Mouse (Mus musculus) adrenal gland, postnatal 14 days (tissue): Measurements from ENCODE around the gene Numbl. TPM values are rescaled to one million over a fixed set of nuclear protein-coding genes. Genes with fewer than 3 reads are reported as not detected.

Experiments used
- DNase-seq: peaks from one replicate; pipeline ENCODE4 v3.0.0; 2021; ENCODE audit warnings: mixed read lengths
- total RNA-seq: library from RNA; stranded (reverse); gene quantifications from 2 replicates; pipeline ENCODE4 v1.2.3, GENCODE M21; 2021

Gene Numbl
- total RNA-seq, 1 experiment from 2014 or later: 8.7 TPM

DNA sequence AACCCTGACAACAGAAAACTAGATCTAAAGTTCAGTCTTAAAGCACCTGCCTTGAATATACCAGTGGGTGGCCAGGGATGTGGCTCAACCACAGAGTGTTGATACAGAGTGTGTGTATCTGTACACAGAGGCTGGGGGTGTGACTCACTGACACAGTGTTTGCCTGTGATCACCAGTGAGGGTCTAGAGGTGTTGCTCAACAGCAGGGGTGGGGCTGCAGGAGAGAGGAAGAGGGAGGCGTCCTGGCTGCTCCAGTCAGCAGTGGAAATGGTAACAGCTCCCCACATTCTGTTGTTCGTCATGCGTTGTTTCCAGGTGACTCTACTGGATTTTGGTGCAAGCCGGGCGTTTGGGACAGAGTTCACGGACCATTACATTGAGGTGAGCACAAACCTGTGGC lies 6.3 kb upstream of the Numbl start:
- DNase-seq: no peak

DNA sequence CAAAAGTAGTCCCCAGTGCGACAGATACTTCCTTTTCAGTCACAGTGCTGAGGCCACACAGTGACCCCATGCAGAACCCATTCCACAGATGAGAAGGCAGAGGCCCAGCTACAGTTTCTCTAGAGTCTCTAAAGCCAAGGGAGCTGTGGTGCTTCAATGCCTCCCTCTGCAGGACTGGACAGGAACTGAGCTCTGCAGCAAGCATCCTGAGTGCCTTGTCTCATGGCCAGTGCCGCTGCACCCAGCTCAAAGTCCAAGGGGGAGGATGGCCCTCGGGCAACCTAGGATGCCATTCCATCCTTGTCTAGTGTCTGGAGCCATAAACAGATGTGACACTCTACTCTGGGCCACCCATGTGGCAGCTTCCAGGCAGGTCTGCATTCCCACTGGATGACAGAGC lies 2.5 kb upstream of the Numbl start:
- DNase-seq: peak; percentile 32

DNA sequence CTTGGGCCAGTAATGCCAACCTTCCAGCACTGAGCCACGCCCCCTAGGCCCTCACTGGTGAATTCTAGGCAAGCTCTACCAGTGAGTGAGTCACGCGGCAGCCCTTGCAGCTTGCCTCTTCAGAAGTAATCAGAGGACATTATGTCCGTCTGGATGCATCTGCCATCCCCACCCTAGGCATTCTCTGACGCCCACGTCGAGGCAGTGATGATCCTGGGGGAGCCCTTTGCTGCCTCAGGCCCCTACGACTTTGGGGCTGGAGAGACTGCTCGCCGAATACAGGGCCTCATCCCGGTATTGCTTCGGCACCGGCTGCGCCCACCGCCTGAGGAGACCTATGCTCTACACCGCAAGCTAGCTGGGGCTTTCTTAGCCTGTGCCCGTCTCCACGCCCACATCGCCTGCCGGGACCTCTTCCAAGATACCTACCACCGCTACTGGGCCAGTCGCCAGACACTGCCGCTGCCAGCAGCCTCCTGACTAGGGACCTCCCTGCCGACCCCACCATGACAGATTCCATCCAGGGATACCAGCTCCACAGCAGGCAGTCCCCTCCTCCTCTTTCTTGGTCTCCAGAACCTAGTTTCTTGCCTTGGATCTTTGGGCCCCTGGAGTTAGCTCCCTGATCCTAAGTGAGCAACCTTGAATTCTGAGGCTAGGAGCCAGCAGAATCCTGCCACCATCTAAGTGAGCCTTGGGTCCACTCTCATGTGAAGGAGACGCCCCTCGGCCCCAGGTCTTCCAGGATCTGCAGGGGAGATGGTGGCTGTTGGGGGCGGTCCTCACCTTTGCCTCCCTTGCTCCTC lies 984 bp upstream of the Numbl start:
- DNase-seq: peak; percentile 76

DNA sequence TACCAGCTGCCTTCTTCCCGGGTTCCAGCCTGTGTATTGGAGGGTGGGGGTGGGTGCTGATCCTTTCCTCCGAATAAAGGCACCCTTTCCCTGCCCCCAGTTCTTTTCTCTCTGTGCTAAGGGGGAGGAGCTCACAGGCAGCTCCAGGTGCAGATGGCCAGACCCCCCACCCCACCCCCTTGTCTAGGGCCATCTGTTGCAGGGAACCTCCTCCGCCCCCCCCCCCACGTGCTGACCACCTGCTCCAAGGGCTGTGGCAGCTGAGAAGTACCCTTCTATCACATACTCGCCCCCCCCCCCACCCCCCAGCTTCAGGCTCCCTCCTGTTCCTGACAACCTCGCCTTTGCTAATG lies 405 bp upstream of the Numbl start:
- DNase-seq: no peak

DNA sequence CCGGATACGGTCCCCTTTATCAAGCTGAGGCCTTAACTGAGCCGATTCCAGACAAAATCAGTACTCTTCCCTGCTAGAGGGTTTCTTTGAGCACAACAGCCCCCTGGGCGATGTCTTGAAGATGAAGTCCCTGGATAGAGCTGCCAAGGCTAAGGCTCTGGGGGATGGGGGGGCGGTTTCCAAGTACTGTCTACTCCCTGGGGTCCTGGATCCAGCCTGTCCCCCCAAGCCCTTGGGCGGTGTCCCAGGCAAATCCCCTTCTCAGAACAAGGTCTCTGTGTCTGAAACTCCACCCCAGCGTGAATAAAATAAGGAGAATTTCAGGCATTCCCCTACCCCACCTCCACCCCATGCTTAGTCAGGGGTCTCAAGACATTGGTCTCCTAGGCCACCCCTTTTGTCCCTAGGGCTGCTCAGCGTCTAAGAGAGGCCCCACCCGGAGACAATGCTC lies 1.1 kb downstream of the Numbl start:
- DNase-seq: peak; percentile 25

DNA sequence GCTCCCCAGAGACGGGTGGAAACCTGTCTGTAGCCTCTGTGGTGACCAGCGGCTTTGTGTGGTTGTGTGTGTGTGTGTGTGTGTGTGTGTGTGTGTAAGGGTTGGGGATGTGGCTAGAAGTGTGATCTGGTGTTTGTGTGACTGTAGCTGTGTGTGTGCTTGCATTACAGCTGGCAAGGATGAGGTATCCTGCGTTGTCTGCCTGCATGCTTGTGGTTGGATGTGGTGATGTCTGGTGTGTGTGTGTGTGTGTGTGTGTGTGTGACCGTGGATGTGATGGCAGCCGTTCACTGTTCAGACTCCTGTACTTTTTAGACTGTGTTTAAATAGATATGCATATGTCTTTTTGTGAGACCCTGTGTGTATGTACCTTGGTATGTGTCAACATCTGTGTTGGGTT lies 1.5 kb downstream of the Numbl start:
- no peak for DNase-seq

DNA sequence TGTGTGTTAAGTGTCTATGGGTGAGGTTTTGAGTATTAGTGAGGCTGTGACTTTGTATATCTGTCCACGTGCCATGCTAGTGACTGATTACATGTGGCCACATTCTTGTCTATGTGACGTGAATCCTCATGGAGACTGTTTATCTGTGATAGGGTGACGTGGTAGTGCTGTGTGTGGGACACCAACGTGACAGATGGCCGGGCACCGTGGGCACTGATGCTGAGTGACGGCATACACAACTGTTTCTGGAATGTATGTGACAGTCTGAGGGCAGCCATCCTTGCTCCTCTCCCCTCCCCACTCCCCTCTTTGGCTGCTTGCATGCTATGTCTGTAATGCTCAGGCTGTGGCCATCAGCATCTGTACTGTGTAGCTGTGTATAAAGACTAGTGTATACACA lies 2.6 kb downstream of the Numbl start:
- DNase-seq: no peak

DNA sequence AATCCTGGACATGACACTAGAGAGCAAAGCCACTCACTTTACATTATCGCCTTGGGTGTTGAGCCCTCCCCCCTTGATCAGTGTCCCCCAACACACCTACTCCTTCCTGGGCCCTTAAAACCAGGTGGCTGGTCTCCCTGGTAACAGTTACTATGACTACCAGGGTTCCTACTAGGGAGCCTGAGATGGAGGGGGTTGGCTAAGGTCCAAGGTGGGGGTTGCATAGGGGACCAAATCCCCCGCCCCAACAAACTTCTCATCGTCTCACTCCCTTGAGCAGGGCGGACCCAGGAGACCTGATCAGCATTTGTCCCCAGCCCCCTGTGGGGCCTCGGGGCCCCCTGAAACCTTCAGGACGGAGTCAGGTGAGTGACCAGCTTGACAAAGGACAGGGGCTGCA lies 3.7 kb downstream of the Numbl start:
- DNase-seq: no peak

DNA sequence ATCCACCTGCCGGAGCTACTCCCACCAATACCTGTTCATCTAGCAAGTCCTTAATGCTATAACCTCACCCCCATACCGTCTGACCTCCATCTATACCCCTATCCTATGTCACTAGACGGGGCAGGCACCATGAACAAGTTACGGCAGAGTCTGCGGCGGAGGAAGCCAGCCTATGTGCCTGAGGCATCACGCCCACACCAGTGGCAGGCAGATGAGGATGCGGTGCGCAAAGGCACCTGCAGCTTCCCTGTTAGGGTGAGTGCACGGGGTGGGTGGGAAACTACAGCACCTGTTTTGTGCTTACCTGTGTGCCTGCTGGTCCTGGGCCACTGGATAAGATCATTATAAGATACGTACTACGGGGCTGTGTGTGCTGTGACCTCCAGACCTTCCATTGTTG lies 6.5 kb downstream of the Numbl start:
- DNase-seq: no peak

DNA sequence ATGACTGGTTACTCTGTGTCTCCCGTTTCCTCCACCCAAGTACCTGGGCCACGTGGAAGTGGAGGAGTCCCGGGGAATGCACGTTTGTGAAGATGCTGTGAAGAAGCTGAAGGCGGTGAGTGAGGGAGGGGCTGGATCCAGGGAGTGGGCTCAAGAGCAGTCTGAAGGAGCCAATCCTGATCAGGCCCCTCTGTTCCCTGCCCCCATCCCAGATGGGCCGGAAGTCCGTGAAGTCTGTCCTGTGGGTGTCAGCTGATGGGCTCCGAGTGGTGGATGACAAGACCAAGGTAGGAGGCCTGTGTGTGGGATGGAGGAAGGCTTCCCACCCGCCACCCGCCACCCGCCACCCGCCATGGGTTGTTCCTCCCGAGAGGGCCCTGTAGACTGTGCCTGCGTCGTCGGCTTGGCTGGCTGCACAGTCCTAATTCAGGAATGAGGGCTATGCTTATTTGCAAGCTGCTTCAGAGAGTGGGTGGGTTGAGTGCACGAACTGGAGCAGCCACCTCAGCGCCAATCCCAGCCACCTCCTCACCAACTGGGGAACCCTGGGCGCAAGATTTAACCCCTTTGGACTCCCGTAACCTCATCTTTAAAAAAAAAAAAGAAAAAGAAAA lies 8.4 kb downstream of the Numbl start:
- DNase-seq: no peak

DNA sequence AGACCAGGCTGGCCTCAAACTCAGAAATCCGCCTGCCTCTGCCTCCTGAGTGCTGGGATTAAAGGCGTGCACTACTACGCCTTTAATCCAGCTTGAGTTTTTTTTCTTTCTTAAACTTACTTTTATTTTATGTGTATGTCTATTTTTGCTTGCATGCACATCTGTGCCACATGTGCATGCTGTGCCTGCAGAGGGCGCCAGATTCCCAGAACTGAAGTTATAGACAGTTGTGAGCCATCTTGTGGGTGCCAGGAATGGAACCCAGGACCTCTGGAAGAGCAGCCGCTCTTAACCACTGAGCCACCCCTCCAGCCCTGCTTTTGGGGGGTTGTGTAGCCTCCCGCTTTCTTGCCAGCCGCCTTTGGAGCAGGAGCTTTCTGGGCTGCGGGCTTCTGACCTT lies 13.2 kb downstream of the Numbl start:
- no peak for DNase-seq

DNA sequence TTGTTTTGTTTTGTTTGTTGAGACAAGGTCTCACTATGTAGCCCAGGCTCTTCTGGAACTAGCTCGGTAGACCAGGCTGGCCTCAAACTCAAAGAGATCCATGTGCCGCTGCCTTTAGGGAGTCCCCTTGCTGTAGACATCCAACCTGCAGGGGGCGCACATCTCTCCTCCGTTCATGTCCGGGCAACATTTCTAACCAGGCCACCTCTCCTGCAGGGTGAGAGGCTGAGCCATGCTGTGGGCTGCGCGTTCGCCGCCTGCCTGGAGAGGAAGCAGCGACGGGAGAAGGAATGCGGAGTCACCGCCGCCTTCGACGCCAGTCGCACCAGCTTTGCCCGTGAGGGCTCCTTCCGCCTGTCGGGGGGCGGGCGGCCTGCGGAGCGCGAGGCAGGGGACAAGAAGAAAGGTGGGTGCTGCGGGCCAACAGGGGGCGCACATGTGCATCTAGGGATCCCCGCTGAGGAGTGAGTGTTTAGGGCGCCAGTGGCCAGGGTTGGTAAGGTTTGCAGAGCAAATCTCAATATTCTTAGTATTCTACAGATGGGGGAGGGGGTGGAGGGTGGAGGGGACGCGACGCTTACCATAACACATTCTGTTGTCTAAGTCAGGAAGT lies 15.6 kb downstream of the Numbl start:
- peak; percentile 57 for DNase-seq

DNA sequence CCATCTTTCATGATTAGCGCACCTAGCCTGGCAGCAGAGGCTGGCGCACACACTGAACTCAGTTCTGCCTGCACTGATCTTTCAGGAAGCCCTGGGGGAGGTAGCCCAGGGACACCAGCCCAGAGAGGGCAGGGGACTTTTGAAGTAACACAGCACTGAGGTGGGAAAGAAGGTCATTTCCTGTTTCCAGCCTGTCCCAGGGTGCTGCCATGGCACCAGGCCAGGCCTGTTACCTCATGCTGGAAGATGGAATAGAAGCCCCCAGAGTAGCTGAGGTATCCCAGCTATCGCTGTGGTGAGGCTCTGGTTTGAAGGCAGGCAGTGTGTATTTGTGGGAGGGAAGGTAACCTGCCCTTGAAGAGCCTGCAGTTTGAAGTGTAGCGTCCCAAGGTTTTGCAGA lies 16.7 kb downstream of the Numbl start:
- DNase-seq: no peak

DNA sequence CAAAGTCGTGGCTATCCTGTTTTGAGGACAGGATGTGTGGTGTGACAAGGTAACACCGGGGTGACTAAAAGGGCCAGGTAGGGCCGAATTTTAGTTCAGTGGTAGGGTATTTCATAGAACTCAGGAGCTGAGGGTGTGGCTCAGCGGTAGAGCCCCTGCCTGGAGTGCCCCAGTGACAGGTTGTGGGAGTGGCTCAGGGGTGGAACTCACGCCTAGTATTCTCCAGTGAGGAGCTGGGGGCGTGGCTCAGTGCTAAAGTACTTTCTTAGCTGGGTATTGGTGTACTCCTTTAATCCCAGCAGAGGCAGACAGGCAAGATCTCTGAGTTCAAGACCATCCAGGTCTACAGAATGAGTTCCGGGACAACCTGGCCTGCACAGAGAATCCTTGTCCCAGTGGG lies 17.8 kb downstream of the Numbl start:
- DNase-seq: no peak

DNA sequence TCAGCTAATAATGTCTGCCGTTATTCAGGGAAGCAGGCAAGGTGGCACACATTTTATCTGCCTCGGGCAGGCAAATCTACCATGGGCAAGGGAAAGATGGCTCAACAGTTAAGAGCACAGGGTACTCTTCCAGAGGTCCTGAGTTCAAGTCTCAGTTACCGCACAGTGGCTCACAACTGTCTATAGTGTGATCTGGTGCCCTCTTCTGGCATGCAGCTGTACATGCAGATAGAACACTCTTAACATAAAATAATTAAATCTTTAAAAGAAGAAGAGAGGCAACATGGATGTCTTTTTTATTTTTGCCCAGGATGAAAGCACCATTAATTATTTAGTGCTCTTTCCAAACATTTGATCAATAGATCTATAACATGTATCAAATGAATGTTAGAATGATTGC lies 19.0 kb downstream of the Numbl start:
- no peak for DNase-seq

DNA sequence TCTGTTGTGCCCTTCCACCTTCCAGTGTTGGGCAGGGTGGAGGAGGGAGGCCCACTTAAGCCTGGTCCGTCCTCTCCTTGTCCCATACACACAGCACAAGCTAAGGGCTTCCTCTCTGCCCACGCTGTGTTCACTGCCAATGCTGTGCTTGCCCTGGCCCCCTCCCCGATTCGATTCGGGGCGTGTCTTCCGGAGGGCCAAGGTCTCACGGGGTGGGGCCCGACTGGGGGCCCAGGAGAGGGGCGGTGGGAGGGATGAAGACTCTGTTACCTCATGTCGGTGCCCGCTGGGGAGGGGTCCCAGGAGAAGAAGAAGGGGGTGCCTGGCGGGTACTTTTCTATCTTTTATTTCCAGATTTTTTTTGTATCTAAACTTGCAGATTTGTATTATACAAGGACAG lies 23.5 kb downstream of the Numbl start:
- DNase-seq: no peak

DNA sequence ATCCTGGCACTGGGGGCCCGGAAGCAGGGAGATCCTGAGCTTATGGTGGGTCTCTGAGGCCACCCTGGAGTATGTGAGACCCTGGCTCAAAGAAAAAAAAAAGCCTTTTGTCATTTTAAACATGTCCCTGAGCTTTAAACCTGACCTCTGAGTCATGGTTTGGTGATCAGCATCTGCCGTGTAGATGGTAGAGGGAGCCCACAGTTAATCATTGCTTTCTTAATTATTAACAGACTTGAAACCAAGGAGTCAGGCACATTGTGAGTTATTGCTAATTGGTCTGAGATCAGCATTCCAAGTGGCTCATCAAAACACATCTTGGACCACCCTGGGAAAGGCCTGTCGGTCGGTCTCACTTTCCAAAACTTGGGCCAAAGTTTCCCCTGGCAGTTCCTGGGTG lies 24.0 kb downstream of the Numbl start:
- no peak for DNase-seq

DNA sequence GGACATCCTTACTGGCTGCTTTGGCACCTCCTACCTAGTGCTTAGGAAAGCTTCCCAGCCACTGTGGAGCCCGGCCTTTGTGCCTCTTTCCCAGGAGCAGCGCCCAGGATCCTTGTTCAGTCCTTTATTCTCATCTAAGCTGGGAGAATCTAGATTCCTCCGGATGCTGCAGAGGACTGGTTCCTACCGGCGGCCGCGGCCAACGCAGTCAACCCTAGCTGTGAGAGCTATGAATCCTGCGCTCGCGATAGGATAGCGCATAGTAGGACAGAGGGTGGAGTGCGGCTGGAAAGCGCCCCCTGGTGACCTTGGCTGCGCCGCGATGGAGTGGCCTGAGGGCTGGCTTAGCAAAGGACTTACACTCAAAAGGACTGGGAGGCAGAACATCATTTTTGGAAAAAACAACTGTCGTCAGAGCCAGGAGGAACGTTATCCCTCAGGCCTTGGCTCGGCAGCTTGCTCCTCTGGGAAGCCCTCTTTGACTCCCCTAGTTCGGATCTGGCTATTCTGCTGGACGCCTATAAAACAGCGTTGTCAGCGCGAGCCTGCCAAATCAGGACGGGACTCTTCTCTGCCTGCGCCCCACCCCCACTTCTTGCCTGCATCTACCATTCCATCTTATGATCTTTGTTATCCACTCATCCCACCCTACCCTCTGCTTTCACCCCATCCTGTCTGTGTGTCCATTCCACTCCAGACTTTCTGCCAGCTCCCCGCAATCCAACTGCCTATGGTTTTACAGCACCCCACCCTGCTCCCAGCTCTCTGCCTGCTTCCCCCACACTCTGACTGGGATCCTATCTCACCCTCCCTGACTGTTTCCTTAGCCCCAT lies 26.8 kb downstream of the Numbl start:
- DNase-seq: peak; percentile 60

DNA sequence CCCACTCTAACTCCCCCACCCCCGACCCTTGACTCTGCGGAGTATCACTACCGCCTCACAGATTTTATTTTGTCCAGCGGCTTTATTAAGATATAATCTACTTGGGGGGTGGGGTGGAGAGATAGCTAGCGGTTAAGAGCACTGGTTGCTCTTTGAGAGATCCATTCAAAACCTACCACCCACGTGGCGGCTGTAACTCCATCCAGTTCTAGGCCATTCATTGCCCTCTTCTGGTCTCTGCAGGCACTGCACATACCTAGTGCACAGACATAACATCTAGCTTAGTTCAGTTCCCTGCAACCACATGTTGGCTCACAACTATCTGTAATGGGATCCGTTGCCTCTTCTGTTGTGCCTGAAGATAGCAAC lies 27.4 kb downstream of the Numbl start:
- DNase-seq: peak; percentile 79

DNA sequence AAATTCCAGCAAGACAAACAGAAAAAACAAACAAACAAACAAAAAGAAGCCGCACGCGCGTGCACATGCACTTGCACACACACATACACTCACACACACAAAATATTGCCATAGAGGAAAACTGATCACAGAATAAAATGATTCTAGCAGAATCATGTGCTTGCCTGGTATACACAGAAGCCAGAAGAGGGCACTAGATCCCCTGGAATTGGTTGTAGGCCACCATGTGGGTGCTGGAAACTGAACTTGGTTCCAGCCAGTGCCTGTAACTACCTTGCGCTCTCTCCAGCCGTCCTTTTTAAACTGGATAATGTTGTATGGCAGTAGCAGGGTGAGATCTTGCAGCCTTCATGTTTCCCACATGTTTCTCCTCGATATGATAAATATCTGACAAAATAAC lies 30.5 kb downstream of the Numbl start:
- DNase-seq: no peak

DNA sequence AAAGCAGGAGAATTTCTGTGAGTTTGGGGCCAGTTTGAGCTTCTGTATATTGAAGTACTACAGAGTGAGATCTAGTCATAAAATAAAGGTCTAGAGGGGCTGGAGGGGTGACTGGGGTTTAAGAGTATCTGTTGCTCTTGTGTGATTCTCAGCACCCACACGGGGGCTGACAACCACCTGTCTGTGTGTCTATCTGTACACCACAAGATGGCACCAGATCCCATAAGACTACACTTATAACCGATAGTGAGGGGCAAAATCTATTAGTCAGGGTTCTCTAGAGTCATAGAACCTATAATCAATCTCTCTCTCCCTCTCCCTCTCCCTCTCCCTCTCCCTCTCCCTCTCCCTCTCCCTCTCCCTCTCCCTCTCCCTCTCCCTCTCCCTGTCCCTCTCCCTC lies 32.3 kb downstream of the Numbl start:
- DNase-seq: no peak

DNA sequence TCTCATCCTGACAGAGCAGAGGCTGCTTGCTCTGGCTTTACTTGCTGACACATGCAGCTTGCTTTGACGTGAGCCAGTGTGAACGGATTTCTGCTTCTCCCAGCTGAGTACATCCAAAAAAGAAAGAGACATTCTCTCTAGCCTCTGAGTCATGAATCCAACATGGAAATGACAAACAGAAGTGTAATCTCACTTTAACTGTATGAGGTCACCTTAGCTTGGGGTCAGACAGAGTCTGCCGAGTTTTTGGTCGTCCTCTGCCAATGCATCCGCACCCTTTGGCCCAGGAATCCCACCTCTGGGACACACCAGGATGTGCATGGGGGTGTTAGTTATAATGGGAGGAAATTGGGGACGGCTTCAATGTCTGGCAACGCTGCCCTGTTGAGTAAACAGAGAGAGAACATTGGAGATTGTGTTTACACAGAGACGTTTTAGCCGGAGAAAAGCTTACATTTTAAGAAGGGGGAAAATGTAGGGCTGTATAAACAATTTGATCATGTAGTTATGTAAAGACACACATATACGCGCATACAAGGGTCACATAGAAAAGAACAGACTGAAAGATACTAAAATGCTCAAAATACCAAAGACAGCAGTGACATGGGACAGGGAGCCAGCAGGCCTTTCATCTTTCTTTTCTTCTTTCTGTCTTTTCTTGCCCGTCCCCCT lies 33.7 kb downstream of the Numbl start:
- peak; percentile 47 for DNase-seq
